Mouse (Mus musculus): ENCODE results near the gene Gna15. TPM values are rescaled to one million over a fixed set of nuclear protein-coding genes. Genes with fewer than 3 reads are reported as not detected.

Gna15 gene
- polyA plus RNA-seq, 1 experiment from 2014 or later, result 1.1 TPM

GRCm38 (mm10) chr10:81454106-81454505, 69.9 kb downstream of the Gna15 start:
- peaks cover 90% of the 10 kb centered on the region for H3K27me3 ChIP-seq (ENCODE audit: poor library complexity, severe bottlenecking)
- no peaks in the 10 kb centered on the region for H3K9me3 ChIP-seq
- H3K36me3 ChIP-seq (replicated peaks), result no peaks in the 10 kb centered on the region
- peaks cover 6% of the 10 kb centered on the region for H3K4me1 ChIP-seq
- DNase-seq (ENCODE audit: extremely low spot score, low spot score), result no peak
- WGBS, result 75% methylated on average over 2 of the region's 2 CpGs
- H3K4me3 ChIP-seq, result no peak overlapping the region
- no peak overlapping the region for H3K27ac ChIP-seq

DNA sequence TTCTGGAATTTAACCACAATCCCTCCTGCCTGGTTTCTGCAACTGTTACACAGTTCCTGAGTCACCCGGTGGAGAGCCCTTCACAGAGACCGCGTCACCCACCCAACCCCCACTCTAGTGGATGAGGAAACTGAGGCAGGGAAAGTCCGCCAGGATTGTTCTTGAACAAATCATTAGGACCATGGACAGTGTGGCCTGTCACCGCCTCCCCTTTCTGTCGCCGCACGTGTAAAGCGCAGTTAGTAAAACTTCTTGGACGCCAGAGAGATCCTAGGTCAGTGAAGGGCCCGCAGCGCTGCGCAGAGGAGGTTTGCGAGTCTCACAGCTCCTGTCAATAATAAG, 71.1 kb downstream of the Gna15 start:
- H3K27ac ChIP-seq, result no peak overlapping the region
- peaks cover 78% of the 10 kb centered on the region for H3K27me3 ChIP-seq (ENCODE audit: poor library complexity, severe bottlenecking)
- DNase-seq (ENCODE audit: extremely low spot score, low spot score), result peak; percentile 23
- H3K4me3 ChIP-seq, result no peak overlapping the region
- peaks cover 6% of the 10 kb centered on the region for H3K4me1 ChIP-seq
- H3K9me3 ChIP-seq, result no peaks in the 10 kb centered on the region
- no peaks in the 10 kb centered on the region for H3K36me3 ChIP-seq (replicated peaks)
- 6% methylated on average over 14 of the region's 14 CpGs for WGBS

Small RNA genes within 50 kb of the gene (microRNA-seq; reads per million reads assigned to microRNA genes)
- not detected for gene Gm25595

Other genes starting within 250 kb of the Gna15 start
- 8.8 and 10.1 TPM in 2 replicates for gene Tjp3, start 232.6 kb downstream of the Gna15 start, polyA plus RNA-seq (2016; fragmentation: Nextera tagmentation; extraction: Ambion mirVana)
- gene Pip5k1c, start 231.3 kb downstream of the Gna15 start, polyA plus RNA-seq (2016; fragmentation: Nextera tagmentation; extraction: Ambion mirVana), result 60.6 and 62.1 TPM in 2 replicates
- 56.0 and 56.7 TPM in 2 replicates for gene Cactin, start 203.1 kb downstream of the Gna15 start, polyA plus RNA-seq (2016; fragmentation: Nextera tagmentation; extraction: Ambion mirVana)
- gene Tbxa2r, start 195.5 kb downstream of the Gna15 start, polyA plus RNA-seq (2016; fragmentation: Nextera tagmentation; extraction: Ambion mirVana), result 2.4 and 3.0 TPM in 2 replicates
- gene Gipc3, start 181.0 kb downstream of the Gna15 start, polyA plus RNA-seq (2016; fragmentation: Nextera tagmentation; extraction: Ambion mirVana), result not detected in 2 replicates
- 101 and 108 TPM in 2 replicates for gene Hmg20b, start 173.7 kb downstream of the Gna15 start, polyA plus RNA-seq (2016; fragmentation: Nextera tagmentation; extraction: Ambion mirVana)
- gene Mfsd12, start 166.7 kb downstream of the Gna15 start, polyA plus RNA-seq (2016; fragmentation: Nextera tagmentation; extraction: Ambion mirVana), result 6.7 and 7.5 TPM in 2 replicates
- gene 4930404N11Rik, start 158.4 kb downstream of the Gna15 start, polyA plus RNA-seq (2016; fragmentation: Nextera tagmentation; extraction: Ambion mirVana), result 0.35 and 0.52 TPM in 2 replicates
- 135 and 139 TPM in 2 replicates for gene Fzr1, start 145.7 kb downstream of the Gna15 start, polyA plus RNA-seq (2016; fragmentation: Nextera tagmentation; extraction: Ambion mirVana)
- 96.8 and 97.9 TPM in 2 replicates for gene Dohh, start 139.8 kb downstream of the Gna15 start, polyA plus RNA-seq (2016; fragmentation: Nextera tagmentation; extraction: Ambion mirVana)
- gene Gm48551, start 139.8 kb downstream of the Gna15 start, polyA plus RNA-seq (2016; fragmentation: Nextera tagmentation; extraction: Ambion mirVana), result 2.6 and 3.1 TPM in 2 replicates
- gene Gm48552, start 135.2 kb downstream of the Gna15 start, polyA plus RNA-seq (2016; fragmentation: Nextera tagmentation; extraction: Ambion mirVana), result 0.78 and 1.4 TPM in 2 replicates
- 1.6 and 1.9 TPM in 2 replicates for gene Smim24, start 131.2 kb downstream of the Gna15 start, polyA plus RNA-seq (2016; fragmentation: Nextera tagmentation; extraction: Ambion mirVana)
- gene Nfic, start 68.6 kb downstream of the Gna15 start, polyA plus RNA-seq (2016; fragmentation: Nextera tagmentation; extraction: Ambion mirVana), result 7.3 and 8.6 TPM in 2 replicates
- 3.1 and 5.6 TPM in 2 replicates for gene Celf5, start 41.5 kb downstream of the Gna15 start, polyA plus RNA-seq (2016; fragmentation: Nextera tagmentation; extraction: Ambion mirVana)
- 88.2 and 90.4 TPM in 2 replicates for gene Ncln, start 27.8 kb downstream of the Gna15 start, polyA plus RNA-seq (2016; fragmentation: Nextera tagmentation; extraction: Ambion mirVana)
- gene S1pr4, start 24.1 kb downstream of the Gna15 start, polyA plus RNA-seq (2016; fragmentation: Nextera tagmentation; extraction: Ambion mirVana), result 0.32 and 0.33 TPM in 2 replicates
- 73.4 and 77.2 TPM in 2 replicates for gene Gna11, start 21.0 kb upstream of the Gna15 start, polyA plus RNA-seq (2016; fragmentation: Nextera tagmentation; extraction: Ambion mirVana)
- 276 and 283 TPM in 2 replicates for gene Aes, start 35.3 kb upstream of the Gna15 start, polyA plus RNA-seq (2016; fragmentation: Nextera tagmentation; extraction: Ambion mirVana)
- gene Tle2, start 50.3 kb upstream of the Gna15 start, polyA plus RNA-seq (2016; fragmentation: Nextera tagmentation; extraction: Ambion mirVana), result 4.1 and 4.3 TPM in 2 replicates
- gene Tle6, start 76.8 kb upstream of the Gna15 start, polyA plus RNA-seq (2016; fragmentation: Nextera tagmentation; extraction: Ambion mirVana), result 2.8 and 3.1 TPM in 2 replicates
- 1.6 and 2.1 TPM in 2 replicates for gene BC025920, start 82.0 kb upstream of the Gna15 start, polyA plus RNA-seq (2016; fragmentation: Nextera tagmentation; extraction: Ambion mirVana)
- 52.5 and 55.1 TPM in 2 replicates for gene Sirt6, start 103.6 kb upstream of the Gna15 start, polyA plus RNA-seq (2016; fragmentation: Nextera tagmentation; extraction: Ambion mirVana)
- gene Ankrd24, start 104.3 kb upstream of the Gna15 start, polyA plus RNA-seq (2016; fragmentation: Nextera tagmentation; extraction: Ambion mirVana), result 4.8 and 5.8 TPM in 2 replicates
- gene Gm10778, start 124.8 kb upstream of the Gna15 start, polyA plus RNA-seq (2016; fragmentation: Nextera tagmentation; extraction: Ambion mirVana), result 4.5 and 6.1 TPM in 2 replicates
- gene Zfp433, start 180.6 kb upstream of the Gna15 start, polyA plus RNA-seq (2016; fragmentation: Nextera tagmentation; extraction: Ambion mirVana), result 16.8 and 17.3 TPM in 2 replicates
- 10.2 and 11.6 TPM in 2 replicates for gene Gm3055, start 246.9 kb upstream of the Gna15 start, polyA plus RNA-seq (2016; fragmentation: Nextera tagmentation; extraction: Ambion mirVana)

All from forebrain, embryonic 10.5 days (tissue).